Mouse (Mus musculus) forebrain, embryonic 11.5 days (tissue): Measurements from ENCODE around the gene Ube2q2. TPM values are rescaled to one million over a fixed set of nuclear protein-coding genes. Genes with fewer than 3 reads are reported as not detected.

Experiments used
- ATAC-seq: fragments of 200-750 bp; cut with Nextera tagmentation; replicated peaks from 2 replicates; pipeline ENCODE4 v1.8.0; 2017; ENCODE audit warnings: moderate TSS enrichment; ENCODE audit not compliant: low FRiP score
- DNase-seq: peaks from one replicate; pipeline ENCODE4 v3.0.0-alpha.2; 2017; ENCODE audit warnings: low spot score
- H3K27ac ChIP-seq: fragments of 300-500 bp; sonication (generic); 2 replicates; pipeline ENCODE4 v1.5.1; 2014; ENCODE audit warnings: low read depth, low read length
- H3K27me3 ChIP-seq: fragments of 300-500 bp; sonication (generic); 2 replicates; pipeline ENCODE4 v1.6.1; 2014; ENCODE audit warnings: mild to moderate bottlenecking, low read length, mixed read lengths; ENCODE audit not compliant: control insufficient read depth, insufficient read depth
- H3K36me3 ChIP-seq: fragments of 300-500 bp; sonication (generic); 2 replicates; pipeline ENCODE4 v1.6.1; 2014; ENCODE audit warnings: mild to moderate bottlenecking, low read length, moderate library complexity, mixed read lengths; ENCODE audit not compliant: control insufficient read depth, insufficient read depth
- H3K4me1 ChIP-seq: fragments of 300-500 bp; sonication (generic); replicated peaks from 2 replicates; pipeline ENCODE4 v1.6.1; 2014; ENCODE audit warnings: low read length, mixed read lengths; ENCODE audit not compliant: control insufficient read depth, insufficient read depth
- H3K4me2 ChIP-seq: fragments of 300-500 bp; sonication (generic); 2 replicates; pipeline ENCODE4 v1.6.1; 2014; ENCODE audit warnings: low read depth, mild to moderate bottlenecking, low read length, moderate library complexity, mixed read lengths; ENCODE audit not compliant: severe bottlenecking
- H3K4me3 ChIP-seq: fragments of 300-500 bp; sonication (generic); 2 replicates; pipeline ENCODE4 v1.5.1; 2014; ENCODE audit warnings: low read depth, low read length
- H3K9ac ChIP-seq: fragments of 300-500 bp; sonication (generic); 2 replicates; pipeline ENCODE4 v1.6.1; 2014; ENCODE audit warnings: low read length
- H3K9me3 ChIP-seq: fragments of 300-500 bp; sonication (generic); 2 replicates; pipeline ENCODE4 v1.6.1; 2016; ENCODE audit warnings: low read length, mixed read lengths; ENCODE audit not compliant: control insufficient read depth
- WGBS: fragments of 180-500 bp; shearing (Covaris S2); extraction: QIAGEN DNeasy Blood & Tissue Kit; methylation state at CpG from one replicate; pipeline ENCODE4 v1.1.7; 2014; 5-methylcytosine and 5-hydroxymethylcytosine counted together
- polyA plus RNA-seq: library from polyadenylated mRNA; unstranded; fragments of >200 nt; fragmentation: Nextera tagmentation; extraction: Ambion mirVana; gene quantifications from 2 replicates; pipeline ENCODE4 v1.2.1, GENCODE M21; 2014

Gene Ube2q2
- polyA plus RNA-seq, 1 experiment from 2014 or later = 49.4 TPM

DNA sequence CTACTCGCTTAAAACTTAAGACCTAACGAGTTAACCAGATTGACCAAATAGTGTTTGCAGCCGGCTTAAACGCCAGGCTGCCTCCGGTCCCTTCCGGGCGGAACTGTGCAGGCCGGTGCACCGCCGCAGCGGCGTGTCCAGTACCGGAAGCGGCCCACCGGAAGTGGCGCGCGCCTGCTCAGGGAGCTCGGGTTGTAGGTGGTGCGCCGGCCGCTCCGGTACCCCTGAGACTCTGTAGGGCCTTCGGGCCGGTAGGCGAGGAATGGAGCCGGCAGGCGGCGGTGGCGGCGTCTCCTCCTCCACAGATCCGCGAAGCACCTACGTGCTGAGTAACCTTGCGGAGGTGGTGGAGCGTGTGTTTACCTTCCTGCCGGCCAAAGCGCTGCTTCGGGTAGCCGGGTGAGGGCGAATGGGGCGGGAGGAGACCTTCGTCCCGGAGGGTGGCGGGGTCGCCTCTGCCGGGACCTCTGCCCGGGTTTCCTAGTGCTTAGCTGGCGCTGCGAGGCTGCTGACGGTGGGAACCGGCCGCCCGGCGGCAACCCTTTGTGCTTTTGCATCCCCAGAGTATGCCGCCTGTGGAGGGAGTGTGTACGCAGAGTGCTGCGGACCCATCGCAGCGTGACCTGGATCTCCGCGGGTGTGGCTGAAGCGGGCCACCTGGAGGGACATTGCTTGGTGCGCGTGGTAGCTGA is 60.3 kb downstream of the Ube2q2 start, which contains the start of gene Fbxo22:
Gene Fbxo22 (plus strand): TSS at position 136 of the 692 bp plus-strand sequence.
- Histone ChIP-seq H3K9ac (peak within 1 kb of the TSS; percentile 90), H3K27me3 (no peaks in the 10 kb centered on the region), H3K4me2 (peak within 1 kb of the TSS; percentile 72), H3K4me1 (peaks cover 8% of the 10 kb centered on the region; the same call in 1 of the 2 replicates), H3K9me3 (no peaks in the 10 kb centered on the region), H3K27ac (peak within 1 kb of the TSS; percentile 71), H3K4me3 (peak within 1 kb of the TSS; percentile 77), H3K36me3 (no peaks in the 10 kb centered on the region; the same call in 1 of the 2 replicates)
- DNase-seq = peak; percentile 93
- under 1% methylated on average over 65 of the region's 65 CpGs for WGBS
- peak; percentile 100 for ATAC-seq

DNA sequence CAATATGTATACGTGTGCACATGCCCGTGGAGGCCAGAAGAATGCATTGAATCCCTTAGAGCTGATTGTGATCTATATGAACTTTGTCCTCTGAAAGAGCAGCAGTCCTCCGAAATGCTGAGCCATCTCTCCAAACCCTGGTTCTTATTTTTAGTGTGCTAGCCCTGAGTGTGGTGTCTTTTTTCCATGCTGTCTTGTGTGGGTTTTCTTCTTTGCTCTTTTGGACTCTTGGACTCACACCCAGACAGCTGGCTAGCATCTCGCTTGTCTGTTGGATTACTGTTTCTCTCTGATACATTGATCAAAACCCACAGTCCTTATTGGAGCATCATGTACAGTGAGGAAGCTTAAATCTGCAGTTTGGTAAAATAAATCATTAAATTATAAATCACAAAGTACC is 63.0 kb downstream of the Ube2q2 start:
- Histone ChIP-seq H3K4me3 (no peak overlapping the region), H3K27ac (no peak overlapping the region), H3K4me1 (peaks cover 8% of the 10 kb centered on the region; the same call in 1 of the 2 replicates), H3K9ac (no peak overlapping the region), H3K36me3 (peaks cover 2% of the 10 kb centered on the region; the same call in 1 of the 2 replicates), H3K9me3 (no peaks in the 10 kb centered on the region), H3K4me2 (no peak overlapping the region), H3K27me3 (no peaks in the 10 kb centered on the region)
- DNase-seq (no peak), ATAC-seq (no peak)
- 89% methylated on average over 4 of the region's 4 CpGs for WGBS

DNA sequence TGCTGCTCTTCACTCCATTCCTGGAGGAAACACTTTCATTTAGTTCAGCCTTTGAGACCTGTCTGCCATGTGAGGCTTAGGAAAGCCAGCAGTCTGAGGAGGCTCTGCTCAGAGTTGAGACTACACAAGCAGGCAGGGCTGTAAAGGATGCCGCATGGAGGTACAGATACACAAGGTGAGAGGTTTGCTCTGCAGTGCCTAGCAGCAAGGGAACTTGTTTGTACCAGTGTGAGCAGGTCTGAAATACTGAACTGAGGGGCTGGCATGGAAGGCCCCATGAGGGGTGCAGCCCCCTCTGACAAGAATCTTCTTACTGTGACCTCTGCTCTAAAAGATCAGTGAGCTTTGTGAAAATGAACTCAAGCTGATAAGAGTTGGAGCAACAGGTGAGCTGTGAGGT is 64.7 kb downstream of the Ube2q2 start:
- no peak overlapping the region for H3K4me3 ChIP-seq
- no peaks in the 10 kb centered on the region for H3K9me3 ChIP-seq
- no peak overlapping the region for H3K4me2 ChIP-seq
- no peaks in the 10 kb centered on the region for H3K27me3 ChIP-seq
- no peak overlapping the region for H3K9ac ChIP-seq
- 96% methylated on average over 1 of the region's 1 CpGs for WGBS
- ATAC-seq (no peak), DNase-seq (no peak)
- no peak overlapping the region for H3K27ac ChIP-seq
- peaks cover 6% of the 10 kb centered on the region; the same call in 1 of the 2 replicates for H3K4me1 ChIP-seq
- H3K36me3 ChIP-seq = peaks cover 2% of the 10 kb centered on the region; the same call in 1 of the 2 replicates

DNA sequence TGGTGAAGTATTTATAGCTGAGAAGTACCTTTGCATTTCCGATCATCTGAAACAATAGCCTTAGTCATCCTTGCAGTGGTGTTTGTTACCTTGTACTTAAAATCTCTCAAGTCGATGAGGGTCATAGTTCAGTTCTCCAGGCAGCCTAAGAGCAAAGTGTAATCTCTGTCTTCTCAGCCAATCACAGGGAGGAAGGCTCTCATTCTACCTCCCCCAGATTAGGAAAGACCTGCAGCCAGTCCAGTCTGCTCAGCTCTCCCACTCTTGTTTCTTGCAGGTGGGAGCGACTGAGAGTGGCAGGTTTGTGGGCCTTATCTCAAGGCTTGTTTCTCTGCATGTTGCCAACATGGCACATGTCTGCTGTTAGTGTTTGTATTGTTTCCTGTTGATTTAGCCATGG is 66.4 kb downstream of the Ube2q2 start:
- H3K4me3 ChIP-seq = no peak overlapping the region
- H3K4me1 ChIP-seq = no peaks in the 10 kb centered on the region; the same call in 1 of the 2 replicates
- no peaks in the 10 kb centered on the region for H3K27me3 ChIP-seq
- H3K36me3 ChIP-seq = peaks cover 2% of the 10 kb centered on the region; the same call in 1 of the 2 replicates
- no peak overlapping the region for H3K4me2 ChIP-seq
- DNase-seq (no peak), ATAC-seq (no peak)
- no peak overlapping the region for H3K27ac ChIP-seq
- WGBS = 88% methylated on average over 3 of the region's 3 CpGs
- H3K9me3 ChIP-seq = no peaks in the 10 kb centered on the region
- no peak overlapping the region for H3K9ac ChIP-seq

DNA sequence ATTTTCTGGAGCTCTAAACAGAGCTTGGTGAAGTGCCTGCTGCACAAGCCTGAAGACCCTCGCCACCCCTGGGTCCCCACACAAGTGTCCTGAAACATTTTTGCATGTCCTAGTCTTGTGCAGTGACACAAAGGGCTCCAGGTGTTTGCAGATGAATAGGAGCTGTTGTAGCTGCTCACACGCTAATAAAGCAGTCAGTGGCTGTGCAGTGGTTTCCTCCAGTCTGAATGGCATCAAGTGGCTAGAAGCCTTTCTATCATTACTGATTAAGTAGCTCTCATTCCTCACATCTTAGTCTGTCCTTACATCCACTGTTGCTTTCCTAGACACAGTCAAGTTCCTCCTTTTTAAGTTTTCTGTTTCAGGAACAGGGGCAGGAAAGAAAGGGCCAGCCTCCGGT is 67.0 kb downstream of the Ube2q2 start:
- Histone ChIP-seq H3K27ac (no peak overlapping the region), H3K9me3 (no peaks in the 10 kb centered on the region), H3K9ac (no peak overlapping the region), H3K4me2 (no peak overlapping the region), H3K27me3 (no peaks in the 10 kb centered on the region), H3K4me1 (no peaks in the 10 kb centered on the region), H3K4me3 (no peak overlapping the region), H3K36me3 (peaks cover 2% of the 10 kb centered on the region; the same call in 1 of the 2 replicates)
- 74% methylated on average over 3 of the region's 3 CpGs for WGBS
- ATAC-seq (no peak), DNase-seq (no peak)

DNA sequence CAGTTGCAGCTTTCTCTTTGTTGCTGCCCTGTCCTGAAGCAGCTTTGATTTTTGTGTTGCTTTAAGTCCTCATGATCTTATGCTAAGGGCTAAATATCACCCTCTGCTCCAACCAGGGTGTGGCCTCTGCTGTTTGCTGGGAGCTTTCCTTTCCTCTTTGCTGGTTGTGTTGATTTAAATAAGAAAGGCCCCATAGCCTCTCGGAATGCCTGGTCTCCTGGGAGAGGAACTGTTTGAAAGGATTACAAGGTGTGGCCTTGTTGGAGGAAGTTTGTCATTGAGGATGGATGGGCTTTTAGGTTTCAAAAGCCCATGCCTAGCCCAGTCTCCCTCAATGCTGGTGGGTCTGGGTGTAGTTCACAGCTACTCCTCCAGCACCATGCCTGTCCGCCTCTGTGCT is 67.4 kb downstream of the Ube2q2 start:
- Histone ChIP-seq H3K4me3 (no peak overlapping the region), H3K4me2 (no peak overlapping the region), H3K9me3 (no peaks in the 10 kb centered on the region), H3K27me3 (no peaks in the 10 kb centered on the region), H3K27ac (no peak overlapping the region), H3K4me1 (no peaks in the 10 kb centered on the region), H3K36me3 (peaks cover 2% of the 10 kb centered on the region; the same call in 1 of the 2 replicates), H3K9ac (no peak overlapping the region)
- DNase-seq (no peak), ATAC-seq (no peak)
- 68% methylated on average over 2 of the region's 2 CpGs for WGBS

DNA sequence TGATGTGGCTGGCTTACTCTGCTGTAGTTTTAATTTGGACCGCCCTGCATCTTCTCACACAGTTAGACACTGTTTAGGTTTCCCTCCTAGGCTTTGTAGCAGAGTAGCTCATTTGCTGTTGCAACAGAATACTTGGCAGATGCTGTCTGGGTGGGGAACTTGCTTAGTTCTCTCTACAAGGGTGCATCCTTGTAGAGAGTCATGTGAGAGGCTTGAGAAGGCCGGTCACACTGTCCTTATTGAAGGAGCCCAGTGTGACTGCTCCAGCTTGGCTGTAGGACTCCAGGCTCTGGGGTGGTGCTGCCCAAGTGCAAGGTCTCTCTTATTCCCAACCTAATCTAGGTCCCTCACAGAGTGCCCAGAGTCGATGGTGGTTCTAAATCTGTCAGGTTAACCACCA is 68.7 kb downstream of the Ube2q2 start:
- no peak overlapping the region for H3K9ac ChIP-seq
- H3K27ac ChIP-seq = no peak overlapping the region
- no peaks in the 10 kb centered on the region for H3K27me3 ChIP-seq
- ATAC-seq (no peak), DNase-seq (no peak)
- 91% methylated on average over 3 of the region's 3 CpGs for WGBS
- H3K4me3 ChIP-seq = no peak overlapping the region
- H3K4me2 ChIP-seq = no peak overlapping the region
- no peaks in the 10 kb centered on the region for H3K9me3 ChIP-seq
- peaks cover 2% of the 10 kb centered on the region; the same call in 1 of the 2 replicates for H3K36me3 ChIP-seq
- H3K4me1 ChIP-seq = no peaks in the 10 kb centered on the region

DNA sequence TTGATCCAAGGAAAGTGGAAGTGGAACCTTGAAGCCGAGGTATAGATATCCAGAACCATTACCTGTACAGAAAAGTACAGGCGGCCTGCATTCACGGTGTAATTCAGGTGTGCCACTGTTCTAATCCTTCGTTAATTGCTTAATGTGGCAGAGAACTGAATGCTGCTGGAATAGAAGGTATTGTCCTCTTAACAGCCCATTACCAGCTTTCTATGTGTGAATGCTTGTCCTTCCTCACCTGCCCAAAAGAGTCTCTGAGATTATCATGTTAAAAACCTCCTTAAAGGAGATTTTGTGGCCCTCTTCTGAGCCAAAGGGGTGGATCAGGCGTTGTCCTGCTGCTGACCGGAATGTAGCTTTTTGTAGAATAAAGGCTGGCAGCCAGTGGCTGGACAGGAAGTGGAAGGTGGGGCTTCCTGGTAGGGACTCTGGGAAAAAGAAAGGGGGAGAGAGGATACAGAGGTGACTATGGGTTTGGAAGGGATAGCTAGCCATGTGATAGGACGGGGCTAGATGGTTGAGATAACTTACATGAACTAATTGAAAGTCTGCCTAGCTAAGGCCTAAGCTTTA is 76.6 kb downstream of the Ube2q2 start:
- H3K27me3 ChIP-seq = no peaks in the 10 kb centered on the region
- ATAC-seq (no peak), DNase-seq (no peak)
- H3K9ac ChIP-seq = no peak overlapping the region
- no peaks in the 10 kb centered on the region for H3K9me3 ChIP-seq
- WGBS = 92% methylated on average over 7 of the region's 7 CpGs
- peaks cover 9% of the 10 kb centered on the region; the same call in 1 of the 2 replicates for H3K36me3 ChIP-seq
- H3K4me1 ChIP-seq = no peaks in the 10 kb centered on the region
- H3K4me3 ChIP-seq = no peak overlapping the region
- no peak overlapping the region for H3K4me2 ChIP-seq
- no peak overlapping the region for H3K27ac ChIP-seq
